Mouse (Mus musculus): Measurements from ENCODE around the gene Hadh.
A peak's percentile ranks its signal among the peaks of the same experiment; 100 is the strongest.

DNA sequence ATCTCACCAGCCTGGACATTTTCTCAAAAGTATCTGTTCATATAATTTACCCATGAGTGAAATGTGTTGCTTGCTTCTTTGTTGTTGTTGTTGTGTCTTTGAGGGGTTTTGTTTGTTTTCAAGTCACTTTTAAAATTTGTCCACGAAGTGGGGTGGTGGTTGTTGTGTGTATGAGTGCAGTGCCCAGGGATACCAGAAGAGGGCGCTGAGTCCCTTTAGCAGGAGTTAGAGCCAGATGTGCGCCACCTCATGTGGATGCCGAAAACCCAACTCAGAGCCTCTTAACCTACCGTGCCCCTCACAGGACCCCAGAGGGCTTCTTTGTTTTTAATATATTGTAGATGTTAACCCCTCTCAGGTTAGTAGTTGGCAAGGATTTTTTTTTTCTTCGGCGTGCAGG lies 59.7 kb downstream of the Hadh start:
- TF ChIP-seq CTCF (conservative IDR thresholded peaks at IDR 0.05; ENCODE audit: low read length) (peak; percentile 94), POU5F1 (IDR thresholded peaks at IDR 0.05; ENCODE audit: borderline replicate concordance, low read length) (no peak)

Measured in E14TG2a.4 (cell line).